Mouse (Mus musculus) bone marrow, adult 2 months (tissue): Measurements from ENCODE around the gene Fermt3. TPM values are rescaled to one million over a fixed set of nuclear protein-coding genes. Genes with fewer than 3 reads are reported as not detected.
"Not testable (repeated sequence)": the region's sequence is repeated elsewhere in the genome, so short reads cannot be mapped to it uniquely, and the experiment has no call there.

Experiments
- H3K27ac ChIP-seq: fragments of 200-500 bp; 2 replicates; pipeline ENCODE4 v1.5.1; 2012; ENCODE audit warnings: low read depth, mild to moderate bottlenecking, control low read depth, inconsistent platforms, low read length; ENCODE audit not compliant: control insufficient read depth, poor library complexity, insufficient read depth
- H3K4me1 ChIP-seq: fragments of 200-500 bp; 2 replicates; pipeline ENCODE4 v1.6.1; 2011; ENCODE audit warnings: low read length; ENCODE audit not compliant: control insufficient read depth, insufficient read depth
- H3K4me3 ChIP-seq: fragments of 200-500 bp; replicated peaks from 2 replicates; pipeline ENCODE3; 2011; ENCODE audit warnings: mild to moderate bottlenecking, low read depth, low read length, control low read depth; ENCODE audit not compliant: control insufficient read depth
- CTCF ChIP-seq: fragments of 200-500 bp; IDR thresholded peaks from 2 replicates; pipeline ENCODE4 v1.5.1; 2011; ENCODE audit warnings: low read length, control low read depth; ENCODE audit not compliant: control insufficient read depth, insufficient read depth
- POLR2A ChIP-seq: fragments of 200-500 bp; IDR thresholded peaks from 2 replicates; pipeline ENCODE4 v1.6.1; 2011; ENCODE audit warnings: low read depth, mild to moderate bottlenecking, control low read depth, low read length, borderline replicate concordance; ENCODE audit not compliant: control insufficient read depth
- WGBS: fragments of 180-500 bp; shearing (Covaris S2); methylation state at CpG from one replicate; pipeline ENCODE4 v1.1.7; 2018; 5-methylcytosine and 5-hydroxymethylcytosine counted together
- polyA plus RNA-seq: library from polyadenylated mRNA; stranded (reverse); fragments of >200 nt; gene quantifications from 2 replicates; pipeline ENCODE4 v1.2.4, GENCODE M21; 2011; ENCODE audit warnings: low replicate concordance; ENCODE audit not compliant: missing spikeins, insufficient read depth, insufficient read length

Fermt3 gene
- polyA plus RNA-seq, 1 experiment: 202 TPM

DNA sequence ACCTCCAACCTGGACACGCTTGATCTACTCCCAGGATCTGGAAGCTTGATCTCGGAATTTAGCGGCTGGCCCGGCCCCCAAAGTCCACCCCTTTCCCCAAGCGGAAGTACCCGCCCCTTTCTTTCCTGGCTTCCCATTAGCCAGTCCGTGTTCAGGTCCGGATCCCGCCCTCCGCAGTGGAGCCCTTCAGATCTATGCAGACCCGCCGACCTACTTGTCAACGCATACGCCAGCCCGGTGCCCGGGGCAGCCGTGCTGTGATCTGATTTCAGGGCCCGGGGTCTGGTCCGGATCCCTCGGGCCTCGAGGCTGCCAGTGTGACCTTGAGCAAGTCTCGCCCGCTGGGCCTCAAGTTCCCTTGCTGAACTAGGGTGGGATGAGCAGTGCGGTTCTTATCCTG is 23.3 kb downstream of the Fermt3 start, which contains the start of the genes Nudt22 and Trpt1:
TSS of gene Nudt22 (minus strand) at position 112 of the 400 bp plus-strand sequence.
TSS of gene Trpt1 (plus strand) at position 126 of the 400 bp plus-strand sequence.
- peak within 1 kb of the TSS; percentile 14 for H3K27ac ChIP-seq
- H3K4me1 ChIP-seq: peaks cover 3% of the 10 kb centered on the region
- WGBS: 1% methylated on average over 24 of the region's 24 CpGs
- H3K4me3 ChIP-seq: peak within 1 kb of the TSS; percentile 67
- peak; percentile 47; the same call in 1 of the 2 replicates for TF ChIP-seq POLR2A
- no peak for TF ChIP-seq CTCF

DNA sequence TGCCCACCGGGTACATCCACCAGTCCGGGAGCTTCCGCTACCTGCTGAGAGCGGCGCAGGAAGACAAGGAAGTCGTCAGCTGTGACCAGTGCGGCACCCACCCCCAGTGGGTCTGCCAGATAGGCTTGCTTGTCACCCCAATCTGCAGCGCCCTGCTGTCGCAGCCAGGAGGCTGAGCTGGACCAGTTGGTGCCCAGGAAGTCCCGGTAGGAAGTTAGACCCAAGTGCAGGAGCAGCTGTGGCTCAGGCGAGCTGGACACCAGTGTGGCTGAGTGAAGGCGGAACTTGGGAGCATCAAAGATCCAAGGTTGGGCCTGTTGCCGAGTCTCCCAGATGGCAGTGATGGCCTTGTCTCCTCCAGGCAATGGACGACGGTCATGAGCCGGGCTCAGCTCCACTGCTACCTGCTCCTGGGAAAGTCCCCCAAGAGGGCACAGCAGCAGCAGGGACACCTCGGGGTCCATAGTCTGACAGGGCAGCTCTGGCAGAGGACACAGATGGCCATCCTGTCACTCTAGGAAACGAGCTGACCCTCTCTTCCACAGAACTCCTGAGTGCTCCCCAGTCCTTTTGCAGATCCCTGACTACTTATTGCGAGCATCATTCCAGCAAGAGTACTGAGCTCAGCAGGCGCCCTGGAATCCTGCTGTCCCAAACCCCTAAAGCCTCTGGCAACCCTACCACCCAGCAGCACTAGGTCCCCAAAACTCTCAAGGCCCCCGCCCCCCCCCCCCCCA is 23.8 kb downstream of the Fermt3 start:
- Histone ChIP-seq H3K27ac (peak overlapping the region; percentile 8), H3K4me1 (peaks cover 3% of the 10 kb centered on the region), H3K4me3 (peak overlapping the region; percentile 67)
- 37% methylated on average over 21 of the region's 21 CpGs for WGBS
- TF ChIP-seq POLR2A: peak; percentile 12; the same call in 1 of the 2 replicates
- TF ChIP-seq CTCF: no peak

DNA sequence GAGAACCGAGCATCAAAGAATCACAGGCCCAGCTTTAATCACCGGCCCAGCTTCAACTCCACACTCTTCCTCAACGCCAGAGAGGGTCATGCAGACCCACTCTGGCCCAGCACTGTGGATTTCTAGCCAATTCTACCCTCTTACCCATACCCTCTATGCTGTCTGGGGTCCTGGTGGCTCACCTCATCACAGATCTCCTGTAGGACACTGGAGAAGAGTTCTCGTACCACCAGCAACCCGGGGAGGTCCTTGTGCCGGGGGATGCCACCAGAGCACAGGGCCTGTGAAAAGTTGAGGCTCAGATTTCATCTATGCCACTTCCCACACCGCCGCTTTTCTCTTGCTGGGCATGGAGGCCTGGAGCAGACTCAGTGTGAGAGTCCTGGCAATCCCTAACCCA is 24.8 kb downstream of the Fermt3 start:
- no peak overlapping the region for H3K27ac ChIP-seq
- TF ChIP-seq POLR2A (no peak), CTCF (no peak)
- H3K4me1 ChIP-seq: peaks cover 3% of the 10 kb centered on the region
- 89% methylated on average over 8 of the region's 8 CpGs for WGBS
- no peak overlapping the region for H3K4me3 ChIP-seq

DNA sequence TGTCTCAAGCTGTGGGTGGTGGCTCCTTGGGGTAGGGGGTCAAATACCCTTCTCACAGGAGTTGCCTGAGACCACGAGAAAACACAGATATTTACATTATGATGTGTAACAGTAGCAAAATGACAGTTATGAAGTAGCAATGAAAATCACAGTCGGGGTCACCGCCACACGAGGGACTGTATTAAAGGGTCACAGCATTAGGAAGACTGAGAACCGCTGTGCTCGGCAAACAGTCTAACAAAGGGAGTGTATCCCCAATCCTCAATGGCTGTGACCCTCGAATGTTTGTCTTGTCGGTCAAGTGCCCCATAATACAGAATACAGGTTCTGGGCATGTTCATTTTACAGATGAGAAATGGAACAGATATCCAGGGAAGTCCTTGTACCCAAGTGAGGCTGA is 25.3 kb downstream of the Fermt3 start:
- Histone ChIP-seq H3K4me1 (peaks cover 3% of the 10 kb centered on the region), H3K4me3 (no peak overlapping the region), H3K27ac (no peak overlapping the region)
- WGBS: 88% methylated on average over 8 of the region's 8 CpGs
- TF ChIP-seq CTCF (no peak), POLR2A (no peak)

DNA sequence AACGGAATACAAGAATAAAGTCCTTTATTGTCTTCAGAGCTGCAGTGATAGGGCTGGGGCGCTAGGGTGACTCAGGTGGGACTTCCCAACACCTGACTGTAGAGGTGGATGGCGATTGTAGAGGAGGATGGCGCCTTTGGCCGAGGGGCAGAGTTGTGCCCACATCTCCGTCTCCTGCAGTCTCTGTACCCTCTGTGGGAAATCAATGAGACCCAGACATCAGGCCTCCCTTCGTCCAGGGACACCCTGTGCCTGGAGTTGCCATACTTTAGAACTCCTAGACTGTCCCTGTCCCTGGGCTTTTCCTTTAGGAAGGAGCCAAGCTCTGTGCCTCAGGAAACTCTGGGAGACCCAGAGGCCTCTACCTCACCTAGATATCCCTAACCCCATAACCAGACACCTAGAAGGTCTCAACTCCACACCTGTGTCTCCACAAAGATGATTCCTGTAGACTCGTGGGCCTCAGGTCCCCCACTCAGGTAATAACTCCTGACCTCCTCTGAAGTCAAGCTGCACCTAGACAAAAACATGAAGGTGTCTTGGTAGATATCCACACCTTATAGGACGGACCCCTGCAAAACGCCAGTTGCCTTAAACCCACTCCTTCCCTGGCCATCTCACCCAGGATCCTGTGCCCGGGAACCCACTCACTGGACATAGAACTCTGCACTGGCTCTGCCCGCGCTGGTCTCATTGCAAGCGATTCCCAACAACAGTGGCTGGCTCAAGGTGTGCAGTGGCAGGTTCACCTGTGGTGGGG is 26.1 kb downstream of the Fermt3 start:
- WGBS: 69% methylated on average over 14 of the region's 14 CpGs

DNA sequence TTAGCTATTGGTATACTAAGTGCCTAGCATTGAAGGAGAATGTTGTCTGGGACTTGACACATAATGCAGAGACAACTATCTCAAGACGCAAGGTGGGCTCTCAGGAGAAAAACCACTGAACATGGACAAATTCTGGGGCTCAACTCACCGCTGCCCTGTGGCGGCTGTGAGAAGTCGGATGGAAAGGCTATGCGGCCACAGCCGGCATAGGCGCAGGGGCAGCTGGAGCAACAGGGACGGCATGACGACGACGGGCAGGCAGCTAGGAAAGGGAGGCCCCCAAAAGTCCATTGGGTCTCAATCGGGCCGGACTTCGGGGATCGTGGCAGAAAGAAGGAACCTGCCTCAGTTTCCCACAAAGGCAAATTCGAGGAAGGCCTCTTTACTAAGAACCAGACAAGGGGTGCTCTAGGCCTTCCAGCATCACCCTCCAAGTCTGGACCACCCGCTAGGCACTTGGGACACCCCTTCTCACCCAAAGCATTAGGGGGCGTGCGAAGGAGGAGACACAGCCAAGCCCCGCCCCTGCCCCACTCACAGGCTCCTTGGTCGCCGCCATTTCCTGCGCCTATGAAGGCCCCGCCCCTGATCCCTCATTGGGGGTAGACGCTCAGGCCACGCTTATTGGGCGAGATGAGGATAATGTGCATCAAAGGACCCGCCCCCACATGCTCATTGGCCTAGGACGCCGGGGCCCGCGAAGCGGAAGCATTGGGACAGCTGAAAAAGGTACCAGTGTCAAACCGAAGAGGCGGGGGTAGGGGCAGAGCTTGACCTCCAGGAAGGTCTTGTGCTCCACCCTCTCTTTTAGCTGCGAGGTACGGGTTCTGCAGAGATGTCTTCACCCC is 27.0 kb downstream of the Fermt3 start, which contains the start of gene Dnajc4:
TSS of gene Dnajc4 (minus strand) at position 562 of the 848 bp plus-strand sequence.
- Histone ChIP-seq H3K4me1 (peaks cover 3% of the 10 kb centered on the region), H3K4me3 (peak within 1 kb of the TSS; percentile 74), H3K27ac (peak within 1 kb of the TSS; percentile 33)
- peak; percentile 42; the same call in 1 of the 2 replicates for TF ChIP-seq POLR2A
- TF ChIP-seq CTCF: no peak
- 1% methylated on average over 37 of the region's 37 CpGs for WGBS

More for the DNA sequence above, 26.1 kb downstream of the Fermt3 start:
- Histone ChIP-seq H3K4me1 (peaks cover 3% of the 10 kb centered on the region), H3K4me3 (peak overlapping the region; percentile 60), H3K27ac (peak overlapping the region; percentile 33)
- no peak for TF ChIP-seq CTCF
- TF ChIP-seq POLR2A: no peak

DNA sequence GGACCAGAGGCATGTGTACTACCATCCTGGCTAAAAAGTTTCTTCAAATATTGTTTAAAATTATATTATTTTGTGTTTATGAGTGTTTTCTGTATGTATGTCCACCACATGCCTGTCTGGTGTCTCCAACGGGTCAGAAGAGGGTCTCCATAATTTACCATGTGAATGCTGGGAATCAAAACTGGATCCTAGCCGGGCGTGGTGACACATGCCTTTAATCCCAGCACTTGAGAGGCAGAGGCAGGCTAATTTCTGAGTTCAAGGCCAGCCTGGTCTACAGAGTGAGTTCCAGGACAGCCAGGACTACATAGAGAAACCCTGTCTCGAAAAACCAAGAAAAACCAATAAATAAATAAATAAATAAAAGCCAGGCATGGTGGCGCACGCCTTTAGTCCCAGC is 28.1 kb downstream of the Fermt3 start:
- 81% methylated on average over 6 of the region's 6 CpGs for WGBS
- H3K4me3 ChIP-seq, H3K4me1 ChIP-seq, H3K27ac ChIP-seq: not testable (repeated sequence)

DNA sequence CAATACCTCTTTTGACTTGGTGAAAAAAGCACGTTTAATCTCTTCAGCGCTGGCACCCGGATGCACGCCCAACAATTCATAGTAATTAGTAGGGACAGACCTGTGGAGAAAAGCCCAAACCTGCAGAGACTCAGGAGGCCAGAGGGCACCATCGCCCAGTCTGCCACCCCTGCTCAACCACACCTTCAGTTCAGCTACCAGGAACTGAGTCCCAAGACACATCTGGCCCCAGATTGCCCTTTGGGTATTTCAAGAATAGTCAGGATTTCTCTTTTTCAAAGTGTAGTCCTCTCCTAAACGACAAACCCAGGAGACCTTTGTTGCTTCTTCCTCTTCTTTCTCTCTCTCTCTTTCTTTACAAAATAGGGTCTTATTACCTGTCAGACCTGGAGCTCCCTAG is 28.6 kb downstream of the Fermt3 start:
- Histone ChIP-seq H3K4me1 (peaks cover 6% of the 10 kb centered on the region), H3K4me3 (no peak overlapping the region), H3K27ac (no peak overlapping the region)
- no peak for TF ChIP-seq POLR2A
- TF ChIP-seq CTCF: no peak
- WGBS: 86% methylated on average over 6 of the region's 6 CpGs
